Mouse (Mus musculus) brown adipose tissue, adult 24 weeks (tissue): Measurements from ENCODE around the gene A830031A19Rik. TPM values are rescaled to one million over a fixed set of nuclear protein-coding genes. Genes with fewer than 3 reads are reported as not detected.

Experiments used
- H3K27ac ChIP-seq: fragments of 200-500 bp; replicated peaks from 2 replicates; pipeline ENCODE4 v1.5.1; 2012; ENCODE audit warnings: low read depth, mild to moderate bottlenecking, low read length
- H3K4me1 ChIP-seq: fragments of 200-500 bp; 2 replicates; pipeline ENCODE4 v1.6.1; 2012; ENCODE audit warnings: low read length, mixed read lengths; ENCODE audit not compliant: control insufficient read depth, insufficient read depth, insufficient read length
- H3K4me3 ChIP-seq: fragments of 200-500 bp; 2 replicates; pipeline ENCODE4 v1.5.1; 2012; ENCODE audit warnings: low read depth, mild to moderate bottlenecking, low read length, moderate library complexity; ENCODE audit not compliant: insufficient read depth
- polyA plus RNA-seq: library from polyadenylated mRNA; stranded (reverse); fragments of >200 nt; gene quantifications from 2 replicates; pipeline ENCODE4 v1.2.4, GENCODE M21; 2012; ENCODE audit not compliant: missing spikeins, insufficient read depth, insufficient read length

The A830031A19Rik gene
- polyA plus RNA-seq, 1 experiment = not detected

GRCm38 (mm10) chr11:24018783-24019182 is 56.1 kb downstream of the A830031A19Rik start:
- Histone ChIP-seq H3K4me1 (no peaks in the 10 kb centered on the region), H3K27ac (no peak overlapping the region), H3K4me3 (no peak overlapping the region)

DNA sequence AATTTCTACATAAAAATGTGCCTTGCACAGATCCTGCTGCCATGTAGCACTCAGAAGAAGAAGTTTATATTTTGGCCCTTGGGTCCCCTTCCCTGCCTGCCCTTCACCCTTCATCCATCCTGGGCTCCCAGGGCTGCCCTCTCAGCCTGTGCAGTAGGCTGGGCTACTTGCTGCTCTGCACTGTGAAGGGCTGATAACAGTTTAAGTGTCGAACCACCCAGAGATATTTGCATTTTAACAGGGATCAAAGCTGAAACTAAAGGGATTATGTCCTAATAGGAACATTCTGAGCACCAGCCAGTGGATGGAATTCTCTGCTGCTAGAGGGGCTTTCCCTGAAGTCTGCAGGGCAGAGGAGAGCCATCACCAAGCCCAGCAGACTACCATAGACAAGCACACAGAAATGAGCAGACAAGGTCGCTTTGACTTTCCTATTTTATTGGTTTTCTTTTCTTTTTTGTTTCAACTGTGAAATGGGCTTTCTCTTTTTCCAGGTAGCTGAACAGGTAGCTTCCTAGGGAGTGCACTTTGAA is 58.1 kb downstream of the A830031A19Rik start:
- H3K27ac ChIP-seq = no peak overlapping the region
- H3K4me3 ChIP-seq = no peak overlapping the region
- no peaks in the 10 kb centered on the region for H3K4me1 ChIP-seq

GRCm38 (mm10) chr11:24016049-24016448 is 58.8 kb downstream of the A830031A19Rik start:
- no peak overlapping the region for H3K4me3 ChIP-seq
- H3K4me1 ChIP-seq = no peaks in the 10 kb centered on the region
- H3K27ac ChIP-seq = no peak overlapping the region

- no peak overlapping the region for H3K4me3 ChIP-seq
- no peak overlapping the region for H3K27ac ChIP-seq
- no peaks in the 10 kb centered on the region for H3K4me1 ChIP-seq
Observed at GRCm38 (mm10) chr11:24014642-24015041, 60.2 kb downstream of the A830031A19Rik start.

DNA sequence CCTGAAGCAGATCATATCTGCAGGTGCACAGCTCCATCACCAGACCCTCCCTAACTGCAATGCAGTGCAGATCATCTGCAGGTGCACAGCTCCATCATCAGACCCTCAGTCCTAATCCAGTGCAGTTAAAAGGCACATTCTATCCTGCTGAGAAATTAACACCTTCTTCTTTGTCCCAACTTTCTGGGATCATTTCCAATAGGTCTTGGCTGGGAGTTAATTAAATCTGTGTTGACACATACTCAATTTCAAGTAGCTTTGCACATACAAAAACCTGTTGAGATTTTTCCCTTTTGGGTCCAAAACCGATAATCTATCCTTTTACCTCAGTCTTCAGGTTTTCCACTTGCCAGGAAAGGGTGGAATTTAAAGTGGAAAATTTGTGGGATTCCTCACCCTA is 62.6 kb downstream of the A830031A19Rik start:
- no peak overlapping the region for H3K27ac ChIP-seq
- no peak overlapping the region for H3K4me3 ChIP-seq

DNA sequence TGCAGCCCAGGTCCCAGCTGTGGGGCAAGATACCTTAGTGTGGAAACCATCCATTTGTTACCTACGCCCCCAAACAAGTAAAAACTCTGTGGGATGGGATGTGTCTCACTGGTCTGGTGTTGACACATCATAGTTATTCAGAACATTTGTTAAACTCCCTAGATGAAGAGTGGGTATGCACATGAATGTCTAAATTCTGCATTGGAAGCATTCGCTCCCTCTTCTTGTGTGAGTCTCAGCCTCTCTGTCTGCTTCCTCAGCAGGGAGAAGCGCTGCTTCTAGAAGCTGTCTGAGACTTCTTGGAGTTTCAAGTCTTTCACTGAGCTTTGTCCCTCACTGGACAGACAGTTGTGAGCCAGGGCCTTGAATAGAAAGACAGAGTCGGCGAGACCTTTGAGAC is 65.9 kb downstream of the A830031A19Rik start:
- no peak overlapping the region for H3K4me3 ChIP-seq
- no peak overlapping the region for H3K27ac ChIP-seq
- H3K4me1 ChIP-seq = no peaks in the 10 kb centered on the region

More for the DNA sequence above, 62.6 kb downstream of the A830031A19Rik start:
- no peaks in the 10 kb centered on the region for H3K4me1 ChIP-seq

- no peaks in the 10 kb centered on the region for H3K4me1 ChIP-seq
- H3K27ac ChIP-seq = no peak overlapping the region
- no peak overlapping the region for H3K4me3 ChIP-seq
Observed at GRCm38 (mm10) chr11:24008244-24008643, 66.6 kb downstream of the A830031A19Rik start.

DNA sequence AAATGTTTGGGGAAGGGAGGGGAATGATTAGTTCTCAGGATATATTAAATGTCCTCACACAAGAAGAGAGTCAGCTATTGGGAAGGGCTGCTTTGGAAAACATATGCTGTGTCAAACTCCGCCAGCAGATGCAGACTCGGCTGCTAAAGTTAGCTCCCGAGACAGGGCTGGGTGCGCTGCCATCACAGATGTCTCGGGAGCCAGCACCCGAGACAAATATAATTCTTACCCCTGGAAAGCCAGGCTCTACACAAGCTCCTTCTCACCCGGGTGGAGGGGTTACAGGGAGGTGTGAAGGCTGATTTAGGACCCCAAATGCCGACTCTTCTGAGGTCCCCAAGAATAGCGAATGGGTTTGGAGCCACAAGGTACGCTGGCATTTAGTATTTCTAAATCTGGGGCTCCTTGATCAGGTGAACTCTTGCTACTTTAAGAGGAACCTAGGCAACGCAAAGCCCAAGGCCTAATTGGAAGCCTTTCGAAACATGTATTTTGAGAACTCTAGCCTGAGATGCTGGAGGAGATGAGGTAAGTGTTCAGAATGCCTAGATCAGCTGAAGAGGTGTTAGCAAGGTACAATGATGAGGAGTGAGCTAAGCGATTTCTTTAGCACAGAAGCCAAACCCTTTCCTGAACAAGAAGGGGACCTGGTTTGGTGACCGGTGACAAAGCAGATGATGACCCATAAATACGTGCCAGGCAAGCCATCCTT is 69.3 kb downstream of the A830031A19Rik start:
- no peak overlapping the region for H3K27ac ChIP-seq
- no peak overlapping the region for H3K4me3 ChIP-seq
- no peaks in the 10 kb centered on the region for H3K4me1 ChIP-seq

DNA sequence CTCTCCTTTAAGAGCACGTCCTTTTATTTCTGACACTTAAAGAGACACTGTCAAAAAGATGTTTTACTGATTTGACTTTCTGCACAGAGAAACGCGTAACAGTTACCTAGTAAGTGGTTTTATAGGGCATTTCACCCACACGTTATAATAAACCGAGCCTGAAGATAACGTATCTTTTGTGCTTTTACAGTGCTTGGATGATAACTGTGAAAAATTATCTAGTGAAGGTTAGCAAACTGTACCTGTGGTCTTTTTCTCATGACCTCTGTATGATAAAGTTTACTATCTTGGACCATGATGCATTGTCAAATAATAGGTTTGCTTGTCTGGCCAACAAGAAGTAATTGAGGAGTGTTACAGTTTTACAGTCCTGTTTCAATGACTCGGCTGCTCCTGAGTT is 74.2 kb downstream of the A830031A19Rik start:
- Histone ChIP-seq H3K27ac (no peak overlapping the region), H3K4me1 (no peaks in the 10 kb centered on the region), H3K4me3 (no peak overlapping the region)

Other genes with a start within 250 kb of the A830031A19Rik start
- gene Papolg, start 179.8 kb downstream of the A830031A19Rik start, polyA plus RNA-seq = 3.8 and 5.3 TPM in 2 replicates
- gene Bcl11a, start 3.0 kb upstream of the A830031A19Rik start, polyA plus RNA-seq = not detected in 2 replicates